Mouse (Mus musculus) midbrain, embryonic 10.5 days (tissue): Measurements from ENCODE around the gene Hspa8. TPM values are rescaled to one million over a fixed set of nuclear protein-coding genes. Genes with fewer than 3 reads are reported as not detected.
"Not testable (repeated sequence)": the region's sequence is repeated elsewhere in the genome, so short reads cannot be mapped to it uniquely, and the experiment has no call there.

Experiments used
- DNase-seq: peaks from one replicate; pipeline ENCODE4 v3.0.0-alpha.2; 2017; ENCODE audit warnings: low spot score
- H3K27ac ChIP-seq: fragments of 300-500 bp; sonication (generic); replicated peaks from 2 replicates; pipeline ENCODE4 v1.5.1; 2016; ENCODE audit warnings: mild to moderate bottlenecking
- H3K27me3 ChIP-seq: fragments of 300-500 bp; sonication (generic); 2 replicates; pipeline ENCODE4 v1.6.1; 2016; ENCODE audit warnings: low read depth, mild to moderate bottlenecking; ENCODE audit not compliant: poor library complexity, severe bottlenecking
- H3K36me3 ChIP-seq: fragments of 300-500 bp; sonication (generic); 2 replicates; pipeline ENCODE4 v1.6.1; 2016; ENCODE audit warnings: mild to moderate bottlenecking, moderate library complexity
- H3K4me1 ChIP-seq: fragments of 300-500 bp; sonication (generic); 2 replicates; pipeline ENCODE4 v1.6.1; 2016
- H3K4me3 ChIP-seq: fragments of 300-500 bp; sonication (generic); 2 replicates; pipeline ENCODE4 v1.5.1; 2016; ENCODE audit warnings: mild to moderate bottlenecking, moderate library complexity
- H3K9me3 ChIP-seq: fragments of 300-500 bp; sonication (generic); replicated peaks from 2 replicates; pipeline ENCODE4 v1.6.1; 2016; ENCODE audit warnings: mild to moderate bottlenecking
- WGBS: fragments of 180-500 bp; shearing (Covaris S2); methylation state at CpG from one replicate; pipeline ENCODE4 v1.1.7; 2016; 5-methylcytosine and 5-hydroxymethylcytosine counted together
- polyA plus RNA-seq: library from polyadenylated mRNA; unstranded; fragments of >200 nt; fragmentation: Nextera tagmentation; extraction: Ambion mirVana; gene quantifications from 2 replicates; pipeline ENCODE4 v1.2.1, GENCODE M21; 2016

The Hspa8 gene
- 3,165 and 3,904 TPM in 2 replicates for polyA plus RNA-seq

DNA sequence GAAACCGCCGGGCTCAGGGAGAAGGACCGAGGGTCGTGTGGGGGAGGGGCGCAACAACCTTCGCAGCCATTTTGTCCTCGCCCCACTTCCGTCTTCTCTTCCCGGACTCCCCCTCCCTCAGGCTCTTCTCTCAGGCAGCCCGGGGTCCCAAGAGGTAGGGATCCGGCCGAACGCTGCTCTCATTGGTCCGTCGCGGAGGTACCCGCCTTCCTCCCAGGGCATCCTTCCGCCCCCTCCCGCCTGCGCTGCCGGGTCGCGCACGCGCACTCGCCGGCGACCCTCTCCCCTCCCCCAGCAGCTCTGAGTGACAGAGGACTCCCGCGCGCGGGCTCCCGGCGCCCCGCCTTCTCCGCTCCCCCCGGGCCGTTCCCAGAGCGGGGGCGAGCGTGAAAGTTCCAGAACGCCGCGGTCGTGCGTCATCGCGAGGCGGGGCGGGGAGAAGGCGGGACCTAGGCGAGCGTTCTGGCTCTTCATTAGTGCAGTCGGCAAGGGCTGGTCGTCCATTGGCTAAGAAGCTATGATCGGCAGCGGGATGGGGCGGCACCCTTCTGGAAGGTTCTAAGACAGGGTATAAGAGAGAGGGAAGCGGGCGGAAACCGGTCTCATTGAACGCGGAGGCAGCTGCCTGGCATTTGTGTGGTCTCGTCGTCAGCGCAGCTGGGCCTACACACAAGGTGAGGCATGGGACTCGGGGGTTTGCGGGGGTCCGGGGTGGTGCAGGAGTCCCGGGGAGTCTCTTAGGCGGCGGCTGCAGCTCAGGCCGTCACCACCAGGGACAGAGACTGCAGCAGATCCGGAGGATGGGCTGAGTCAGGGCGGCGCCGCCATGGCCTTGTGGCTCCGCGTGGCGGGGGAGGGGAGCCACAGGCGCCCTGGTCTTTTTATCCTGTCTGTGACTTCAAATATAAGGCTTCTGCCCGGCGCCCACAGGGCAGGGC lies at the start of gene Hspa8:
Gene Hspa8, plus strand, starts transcription at position 310 of the 938 bp plus-strand sequence.
- Histone ChIP-seq H3K9me3 (no peaks in the 10 kb centered on the region), H3K36me3 (peaks cover 42% of the 10 kb centered on the region), H3K4me3 (peak within 1 kb of the TSS; percentile 94), H3K27ac (peak within 1 kb of the TSS; percentile 100), H3K4me1 (peaks cover 52% of the 10 kb centered on the region), H3K27me3 (no peaks in the 10 kb centered on the region)
- under 1% methylated on average over 82 of the region's 83 CpGs for WGBS
- peak; percentile 100 for DNase-seq

DNA sequence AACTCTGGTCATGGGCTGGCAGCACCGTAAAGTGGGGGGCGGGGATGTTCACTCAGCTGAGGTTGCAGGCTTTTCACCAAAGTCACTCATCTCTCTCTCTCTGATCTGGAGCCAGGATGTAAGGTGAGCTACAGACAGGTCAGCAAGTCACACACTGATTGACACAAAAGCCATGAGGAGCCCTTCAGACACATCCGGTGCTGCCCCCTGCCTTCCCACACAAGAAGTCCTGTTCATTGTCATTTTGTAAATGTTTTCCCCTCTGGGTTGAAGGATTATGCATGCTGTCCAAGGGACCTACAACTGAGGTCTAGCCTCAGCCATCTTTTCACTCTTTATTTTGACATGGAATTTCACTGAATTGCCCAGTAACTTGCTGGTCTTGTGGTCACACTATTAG lies 49.0 kb upstream of the Hspa8 start:
- Histone ChIP-seq H3K9me3 (no peaks in the 10 kb centered on the region), H3K27ac (no peak overlapping the region), H3K36me3 (no peaks in the 10 kb centered on the region), H3K4me3 (no peak overlapping the region), H3K4me1 (peaks cover 13% of the 10 kb centered on the region), H3K27me3 (no peaks in the 10 kb centered on the region)
- DNase-seq: peak; percentile 26
- 50% methylated on average over 3 of the region's 3 CpGs for WGBS

DNA sequence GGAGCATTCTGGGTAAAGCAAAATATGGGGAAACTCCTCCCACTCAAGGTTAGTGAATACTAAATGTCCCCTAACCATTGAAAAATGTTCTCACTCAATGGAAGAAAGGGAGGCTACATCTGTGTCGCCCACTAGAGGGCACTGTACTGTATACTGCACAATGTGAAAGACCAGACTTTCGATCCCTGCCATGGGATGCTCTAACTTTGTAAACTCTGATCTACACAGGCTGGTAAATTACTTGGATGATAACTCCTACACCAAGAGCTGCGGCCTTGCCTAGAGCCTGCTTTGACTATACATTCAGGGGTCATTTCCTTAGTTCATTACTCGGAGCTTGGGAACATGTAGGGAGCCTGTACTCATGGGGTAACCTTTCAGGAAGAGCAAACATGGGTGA lies 44.4 kb upstream of the Hspa8 start:
- WGBS: 21% methylated on average over 4 of the region's 4 CpGs
- H3K27ac ChIP-seq: 0 out of 2 replicates have a peak overlapping the region, but pooled peaks have one; percentile 77
- no peak overlapping the region for H3K4me3 ChIP-seq
- H3K4me1 ChIP-seq: peaks cover 22% of the 10 kb centered on the region
- H3K36me3 ChIP-seq: no peaks in the 10 kb centered on the region
- H3K9me3 ChIP-seq: no peaks in the 10 kb centered on the region
- peaks cover 3% of the 10 kb centered on the region; the same call in 1 of the 2 replicates for H3K27me3 ChIP-seq
- DNase-seq: peak; percentile 63

DNA sequence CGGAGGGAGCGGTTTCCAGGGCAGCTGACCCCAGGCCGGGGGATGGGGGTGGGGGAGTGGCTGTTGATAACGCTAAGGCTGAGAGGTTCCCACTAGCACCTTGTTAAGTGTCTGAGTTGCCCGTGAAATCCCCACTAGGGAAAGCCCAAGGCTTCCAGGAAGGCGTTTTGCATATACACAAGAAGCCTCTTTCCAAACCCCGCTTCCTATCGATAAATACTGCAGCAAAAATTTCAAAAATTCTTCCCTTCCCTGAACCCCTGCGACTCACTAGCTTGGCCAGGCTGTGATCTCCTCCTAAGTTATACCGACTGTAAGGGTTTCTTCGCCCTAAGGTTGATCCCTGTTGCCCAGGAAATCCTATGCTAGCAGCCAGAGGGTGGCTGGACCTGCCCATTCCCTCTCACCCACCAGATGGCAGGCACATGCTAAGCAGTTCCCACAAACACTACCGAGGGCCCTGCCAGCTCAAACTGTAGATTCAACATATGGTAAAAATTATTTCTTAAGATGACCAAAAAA lies 43.6 kb upstream of the Hspa8 start:
- H3K9me3 ChIP-seq: no peaks in the 10 kb centered on the region
- 30% methylated on average over 12 of the region's 12 CpGs for WGBS
- peak overlapping the region; percentile 77 for H3K27ac ChIP-seq
- H3K4me3 ChIP-seq: peak overlapping the region; percentile 52
- H3K36me3 ChIP-seq: no peaks in the 10 kb centered on the region
- H3K4me1 ChIP-seq: peaks cover 22% of the 10 kb centered on the region
- peaks cover 3% of the 10 kb centered on the region; the same call in 1 of the 2 replicates for H3K27me3 ChIP-seq
- DNase-seq: peak; percentile 67

DNA sequence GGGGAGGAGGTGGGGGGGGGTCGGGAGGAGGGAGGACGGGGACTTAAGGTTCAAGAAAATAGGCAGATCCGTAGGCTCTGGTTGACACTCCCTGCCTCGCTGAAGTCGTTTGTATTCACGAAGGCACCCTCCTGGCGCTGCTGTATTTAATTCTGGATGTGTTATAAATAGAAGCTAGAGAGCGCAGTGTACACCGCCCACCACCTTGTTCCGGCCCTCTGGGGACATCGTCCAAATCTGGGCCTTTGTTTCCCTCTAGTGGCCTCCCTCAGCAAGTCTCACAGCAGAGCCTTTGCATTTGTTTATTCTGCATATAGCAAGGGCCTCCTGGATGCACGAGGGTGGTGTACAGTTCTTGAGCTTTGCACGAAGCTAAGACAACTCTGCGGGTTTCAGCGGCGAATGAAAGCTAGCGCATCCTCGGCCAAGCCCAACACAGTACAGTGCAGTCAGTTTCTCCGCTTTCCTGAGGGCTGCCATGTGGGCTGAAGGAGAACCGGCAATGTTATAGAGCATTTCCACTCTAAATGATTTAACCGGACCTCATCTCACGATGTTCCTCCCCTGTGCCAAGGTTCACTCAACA lies 43.0 kb upstream of the Hspa8 start:
- 12% methylated on average over 22 of the region's 22 CpGs for WGBS
- H3K4me3 ChIP-seq: peak overlapping the region; percentile 52
- peak overlapping the region; percentile 77 for H3K27ac ChIP-seq
- peaks cover 3% of the 10 kb centered on the region; the same call in 1 of the 2 replicates for H3K27me3 ChIP-seq
- H3K4me1 ChIP-seq: peaks cover 22% of the 10 kb centered on the region
- no peaks in the 10 kb centered on the region for H3K36me3 ChIP-seq
- H3K9me3 ChIP-seq: no peaks in the 10 kb centered on the region
- peak; percentile 79 for DNase-seq

DNA sequence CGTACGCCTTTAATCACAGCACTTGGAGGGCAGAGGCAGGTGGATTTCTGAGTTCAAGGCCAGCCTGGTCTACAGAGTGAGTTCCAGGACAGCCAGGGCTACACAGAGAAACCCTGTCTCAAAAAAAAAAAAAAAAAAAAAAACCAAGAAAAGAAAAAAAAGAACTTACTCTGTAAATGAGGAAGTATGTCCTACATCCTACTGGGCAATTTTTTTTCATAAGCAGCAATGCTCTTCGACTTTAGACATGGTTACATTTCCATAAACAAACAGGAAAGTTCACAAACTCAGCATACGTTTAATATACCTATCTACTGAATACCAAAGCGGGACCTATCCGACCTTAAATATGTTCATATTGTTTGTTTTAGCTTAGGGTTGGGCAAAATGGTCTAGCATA lies 38.4 kb upstream of the Hspa8 start:
- WGBS: 91% methylated on average over 6 of the region's 6 CpGs
- Histone ChIP-seq H3K9me3 (no peaks in the 10 kb centered on the region), H3K27ac (no peak overlapping the region), H3K27me3 (peaks cover 3% of the 10 kb centered on the region; the same call in 1 of the 2 replicates), H3K4me3 (no peak overlapping the region), H3K36me3 (no peaks in the 10 kb centered on the region), H3K4me1 (peaks cover 20% of the 10 kb centered on the region)
- DNase-seq: no peak

DNA sequence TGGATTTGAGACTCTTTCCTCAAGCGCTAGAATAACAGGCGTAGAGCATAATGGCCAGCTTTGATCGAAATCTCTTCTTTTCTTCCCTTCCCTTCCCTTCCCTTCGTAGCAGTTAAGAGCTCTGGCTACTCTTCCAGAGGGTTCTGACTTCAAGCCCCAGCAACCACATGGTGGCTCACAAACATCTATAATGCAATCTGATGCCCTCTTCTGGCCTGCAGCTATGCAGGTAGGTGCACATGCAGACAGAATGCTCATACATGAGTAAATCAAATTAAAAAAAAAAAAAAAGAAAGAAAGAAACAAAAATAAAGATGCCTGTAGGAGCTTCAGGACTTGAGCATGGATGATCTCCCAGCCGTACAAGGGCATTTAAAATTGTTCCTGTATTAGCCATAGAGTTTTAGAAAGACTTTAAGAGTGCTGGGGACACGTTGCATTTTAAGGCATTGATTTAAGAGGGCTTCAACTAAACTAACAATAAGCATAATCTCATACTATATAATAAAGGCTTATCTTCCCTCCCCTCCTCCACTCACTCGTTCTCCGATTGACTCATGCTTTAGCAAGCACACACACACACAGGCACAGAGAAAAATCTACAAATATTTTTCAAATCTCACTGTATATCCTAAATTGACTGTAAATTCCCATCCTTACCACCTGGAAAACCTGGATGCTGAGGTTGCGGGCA lies 35.8 kb upstream of the Hspa8 start:
- DNase-seq: no peak
- Histone ChIP-seq H3K9me3 (no peaks in the 10 kb centered on the region), H3K36me3 (no peaks in the 10 kb centered on the region), H3K4me1 (peaks cover 14% of the 10 kb centered on the region), H3K4me3 (no peak overlapping the region), H3K27me3 (peaks cover 3% of the 10 kb centered on the region; the same call in 1 of the 2 replicates), H3K27ac (no peak overlapping the region)
- WGBS: 90% methylated on average over 8 of the region's 9 CpGs

DNA sequence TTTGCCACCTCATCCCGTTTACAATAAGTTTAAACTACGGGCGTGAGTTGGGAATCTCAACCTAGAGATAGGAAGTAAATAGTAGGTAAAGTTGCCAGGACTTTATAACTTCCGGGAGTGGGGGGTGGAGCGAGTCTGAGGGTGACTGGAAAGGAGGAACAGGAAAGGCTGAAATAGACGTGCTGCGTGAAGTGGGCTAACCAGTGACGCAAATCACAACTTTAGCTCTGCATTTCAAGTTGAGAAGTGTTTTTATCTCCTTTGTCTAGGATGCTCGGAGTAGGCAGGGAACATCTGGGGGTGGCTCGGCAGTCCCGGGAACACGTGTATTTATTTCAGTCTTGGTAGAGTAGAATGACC lies 35.2 kb upstream of the Hspa8 start:
- DNase-seq: no peak
- no peak overlapping the region for H3K27ac ChIP-seq
- 76% methylated on average over 12 of the region's 12 CpGs for WGBS
- peaks cover 19% of the 10 kb centered on the region for H3K4me1 ChIP-seq
- H3K9me3 ChIP-seq: no peaks in the 10 kb centered on the region
- H3K27me3 ChIP-seq: peaks cover 3% of the 10 kb centered on the region; the same call in 1 of the 2 replicates
- H3K36me3 ChIP-seq: no peaks in the 10 kb centered on the region
- no peak overlapping the region for H3K4me3 ChIP-seq

DNA sequence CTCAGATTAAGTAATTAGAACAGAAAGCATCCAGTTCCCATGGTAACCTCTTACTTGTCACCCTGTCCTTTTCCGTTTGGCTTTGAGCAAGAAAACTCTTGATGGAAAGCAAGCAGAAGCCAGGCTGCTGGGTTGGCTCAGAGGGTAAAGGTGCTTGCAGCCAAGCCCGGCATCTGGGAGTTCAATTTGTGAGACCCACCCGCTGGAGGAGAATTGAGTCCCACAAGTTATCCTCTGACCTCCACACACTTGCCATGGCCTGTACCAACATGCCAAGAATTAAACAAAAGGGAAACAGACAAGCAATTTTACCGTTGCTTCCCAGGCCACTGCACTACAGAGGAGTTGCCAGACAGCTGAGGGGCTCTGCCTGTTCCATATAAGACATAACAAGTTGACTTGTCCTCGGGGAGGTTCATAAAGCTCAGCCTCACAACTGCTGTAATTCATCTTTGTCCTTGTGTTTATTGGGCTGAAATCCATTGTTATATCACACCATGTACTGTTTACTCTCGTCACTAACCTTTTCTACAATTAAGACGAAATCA lies 34.7 kb upstream of the Hspa8 start:
- Histone ChIP-seq H3K4me1 (peaks cover 21% of the 10 kb centered on the region), H3K4me3 (no peak overlapping the region), H3K36me3 (no peaks in the 10 kb centered on the region), H3K9me3 (no peaks in the 10 kb centered on the region), H3K27ac (0 out of 2 replicates have a peak overlapping the region, but pooled peaks have one; percentile 28), H3K27me3 (no peaks in the 10 kb centered on the region)
- no peak for DNase-seq
- WGBS: 72% methylated on average over 7 of the region's 7 CpGs

DNA sequence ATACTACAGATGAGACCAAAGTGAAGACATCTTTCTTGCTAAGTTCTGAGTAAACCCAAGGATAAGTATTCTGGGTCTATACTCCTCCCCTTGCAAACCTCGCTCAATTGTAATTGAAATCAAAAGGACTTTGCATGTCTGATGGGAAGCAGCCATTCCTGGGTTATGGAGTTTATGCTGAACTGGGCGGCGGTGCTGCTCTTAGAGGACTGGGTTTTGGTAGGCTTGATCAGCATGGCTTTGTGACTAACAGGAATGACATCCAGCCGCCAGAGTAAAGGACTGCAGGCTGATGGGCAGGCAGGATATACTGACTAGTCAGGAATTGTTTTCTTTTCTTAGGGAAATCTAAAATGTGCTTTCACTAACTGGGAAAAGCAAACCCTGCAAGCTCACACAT lies 32.8 kb upstream of the Hspa8 start:
- WGBS: 83% methylated on average over 4 of the region's 4 CpGs
- Histone ChIP-seq H3K27me3 (no peaks in the 10 kb centered on the region), H3K27ac (no peak overlapping the region), H3K36me3 (no peaks in the 10 kb centered on the region), H3K4me1 (peaks cover 23% of the 10 kb centered on the region), H3K9me3 (no peaks in the 10 kb centered on the region), H3K4me3 (no peak overlapping the region)
- DNase-seq: no peak

DNA sequence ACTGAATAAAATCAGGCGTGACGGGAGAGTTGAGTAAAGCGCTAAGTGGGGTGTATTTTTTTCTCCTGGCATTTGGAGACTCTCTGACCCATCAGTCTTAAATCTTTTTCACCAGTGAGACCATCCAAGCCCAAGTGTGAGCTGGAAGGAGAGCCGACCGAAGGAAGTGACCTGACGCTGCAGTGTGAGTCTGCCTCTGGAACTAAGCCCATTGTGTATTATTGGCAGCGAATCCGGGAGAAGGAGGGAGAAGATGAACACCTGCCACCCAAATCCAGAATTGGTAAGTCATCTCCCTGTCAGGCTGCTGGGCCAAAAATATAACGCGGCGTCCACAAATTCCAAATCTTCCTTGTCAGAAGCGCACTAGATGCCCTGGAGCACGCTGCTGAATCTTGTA lies 28.5 kb upstream of the Hspa8 start:
- Histone ChIP-seq H3K27ac (no peak overlapping the region), H3K4me1 (peaks cover 14% of the 10 kb centered on the region), H3K9me3 (no peaks in the 10 kb centered on the region), H3K36me3 (no peaks in the 10 kb centered on the region), H3K27me3 (no peaks in the 10 kb centered on the region), H3K4me3 (no peak overlapping the region)
- DNase-seq: no peak
- WGBS: 78% methylated on average over 13 of the region's 13 CpGs

DNA sequence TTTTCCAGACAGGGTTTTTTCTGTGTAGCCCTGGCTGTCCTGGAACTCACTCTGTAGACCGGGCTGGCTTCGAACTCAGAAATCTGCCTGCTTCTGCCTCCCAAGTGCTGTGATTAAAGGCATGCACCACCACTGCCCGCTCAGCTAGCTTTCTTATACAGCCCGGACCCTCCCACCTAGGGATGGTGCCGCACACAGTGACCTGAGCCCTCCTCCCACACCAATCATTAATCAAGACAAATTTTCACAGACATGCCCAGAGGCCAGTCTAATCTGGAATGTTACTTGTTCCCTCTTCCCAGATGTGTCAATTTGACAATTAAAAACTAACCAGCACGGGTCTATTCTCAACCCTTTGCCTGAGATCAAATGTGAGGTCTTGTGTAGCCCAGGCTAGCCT lies 27.6 kb upstream of the Hspa8 start:
- DNase-seq, H3K9me3 ChIP-seq, H3K27ac ChIP-seq, H3K36me3 ChIP-seq, H3K27me3 ChIP-seq, H3K4me3 ChIP-seq: not testable (repeated sequence)
- peaks cover 14% of the 10 kb centered on the region for H3K4me1 ChIP-seq
- 93% methylated on average over 6 of the region's 6 CpGs for WGBS
